Mouse (Mus musculus): ENCODE measurements around the gene Zfp423.

- TF ChIP-seq POLR2A (IDR thresholded peaks at IDR 0.05; ENCODE audit: borderline replicate concordance, insufficient read depth, low read length), result no peak
- TF ChIP-seq CTCF (IDR thresholded peaks at IDR 0.05; ENCODE audit: borderline replicate concordance, insufficient read depth, low read depth, low read length), result no peak
Observed at GRCm38 (mm10) chr8:87775889-87776288, 183.5 kb downstream of the Zfp423 start.

Data from cerebellum, adult 2 months (tissue).